Mouse (Mus musculus) brain, embryonic 14.5 days (tissue): ENCODE results near the gene Zfp362.

Source experiments
- CTCF ChIP-seq: fragments of 200-500 bp; IDR thresholded peaks from 2 replicates; pipeline ENCODE4 v1.5.1; 2012; ENCODE audit warnings: inconsistent platforms, mild to moderate bottlenecking, moderate library complexity, borderline replicate concordance; ENCODE audit not compliant: insufficient read depth, insufficient read length; ENCODE audit errors: extremely low read depth
- POLR2A ChIP-seq: fragments of 200-500 bp; IDR thresholded peaks from 2 replicates; pipeline ENCODE4 v1.6.1; 2012; ENCODE audit warnings: mild to moderate bottlenecking, inconsistent platforms, borderline replicate concordance; ENCODE audit not compliant: poor library complexity, insufficient read depth, insufficient read length, severe bottlenecking; ENCODE audit errors: extremely low read depth

DNA sequence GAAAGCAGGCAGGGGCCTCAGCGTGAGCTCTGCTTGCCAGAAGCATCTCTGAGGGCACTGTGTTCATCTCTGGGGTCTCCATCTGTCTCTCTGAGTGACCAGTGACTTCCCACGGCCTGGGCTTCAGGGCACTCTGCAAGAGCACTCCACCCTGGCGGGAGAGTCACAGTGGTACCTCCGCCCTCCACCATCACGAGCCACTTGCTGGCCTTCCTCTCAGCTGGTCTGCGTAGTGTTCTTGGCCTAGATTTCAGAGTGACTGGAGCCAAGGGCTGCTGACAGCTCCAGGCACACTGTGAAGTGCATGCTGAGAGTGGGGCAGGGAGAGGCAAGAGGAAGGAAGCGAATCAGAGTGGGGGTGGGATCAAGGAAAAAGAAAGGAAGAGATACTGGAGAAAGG lies 81.8 kb downstream of the Zfp362 start:
- TF ChIP-seq CTCF (no peak), POLR2A (no peak)
